Mouse (Mus musculus) liver, embryonic 12.5 days (tissue): ENCODE measurements at regions not wholly inside any gene's neighbourhood (a gene's known extent, or its start where the extent isn't known, plus 50 kb on each side); places are given as distances from the start of the nearest gene placed in this dataset.

ENCODE experiments used
- ATAC-seq: fragments of 200-750 bp; cut with Nextera tagmentation; 2 replicates; pipeline ENCODE4 v1.8.0; 2017; ENCODE audit warnings: moderate number of reproducible peaks, mild to moderate bottlenecking, moderate library complexity
- H3K27ac ChIP-seq: fragments of 300-500 bp; sonication (generic); 2 replicates; pipeline ENCODE4 v1.5.1; 2016; ENCODE audit warnings: mild to moderate bottlenecking
- H3K27me3 ChIP-seq: fragments of 300-500 bp; sonication (generic); replicated peaks from 2 replicates; pipeline ENCODE4 v1.6.1; 2016; ENCODE audit warnings: mild to moderate bottlenecking, moderate library complexity
- H3K36me3 ChIP-seq: fragments of 300-500 bp; sonication (generic); 2 replicates; pipeline ENCODE4 v1.6.1; 2016; ENCODE audit warnings: mild to moderate bottlenecking, moderate library complexity
- H3K4me1 ChIP-seq: fragments of 300-500 bp; sonication (generic); 2 replicates; pipeline ENCODE4 v1.6.1; 2016
- H3K4me2 ChIP-seq: fragments of 300-500 bp; sonication (generic); 2 replicates; pipeline ENCODE4 v1.6.1; 2016; ENCODE audit warnings: mild to moderate bottlenecking, moderate library complexity
- H3K4me3 ChIP-seq: fragments of 300-500 bp; sonication (generic); 2 replicates; pipeline ENCODE4 v1.5.1; 2016; ENCODE audit warnings: mild to moderate bottlenecking, moderate library complexity
- H3K9ac ChIP-seq: fragments of 300-500 bp; sonication (generic); 2 replicates; pipeline ENCODE4 v1.6.1; 2016; ENCODE audit warnings: mild to moderate bottlenecking, moderate library complexity
- H3K9me3 ChIP-seq: fragments of 300-500 bp; sonication (generic); replicated peaks from 2 replicates; pipeline ENCODE4 v1.6.1; 2016; ENCODE audit warnings: mild to moderate bottlenecking, moderate library complexity
- WGBS: fragments of 180-500 bp; shearing (Covaris S2); methylation state at CpG from one replicate; pipeline ENCODE4 v1.1.7; 2016; ENCODE audit not compliant: insufficient replicate concordance; 5-methylcytosine and 5-hydroxymethylcytosine counted together

GRCm38 (mm10) chr16:55735476-55735968 lies 103.2 kb downstream of the Nfkbiz start:
- no peak overlapping the region for H3K4me2 ChIP-seq
- H3K4me3 ChIP-seq, result no peak overlapping the region
- H3K27me3 ChIP-seq, result no peaks in the 10 kb centered on the region
- no peak for ATAC-seq
- no peaks in the 10 kb centered on the region for H3K9me3 ChIP-seq
- H3K4me1 ChIP-seq, result no peaks in the 10 kb centered on the region
- WGBS, result 74% methylated on average over 7 of the region's 7 CpGs
- H3K27ac ChIP-seq, result no peak overlapping the region
- H3K36me3 ChIP-seq, result no peaks in the 10 kb centered on the region
- H3K9ac ChIP-seq, result no peak overlapping the region

GRCm38 (mm10) chr16:55734301-55734700 lies 104.4 kb downstream of the Nfkbiz start:
- Histone ChIP-seq H3K4me1 (no peaks in the 10 kb centered on the region), H3K27ac (no peak overlapping the region), H3K36me3 (no peaks in the 10 kb centered on the region), H3K4me2 (no peak overlapping the region), H3K9me3 (no peaks in the 10 kb centered on the region), H3K9ac (no peak overlapping the region), H3K27me3 (no peaks in the 10 kb centered on the region), H3K4me3 (no peak overlapping the region)
- 75% methylated on average over 11 of the region's 11 CpGs for WGBS
- ATAC-seq, result no peak

- H3K4me2 ChIP-seq, result no peak overlapping the region
- no peaks in the 10 kb centered on the region for H3K9me3 ChIP-seq
- no peak for ATAC-seq
- no peaks in the 10 kb centered on the region for H3K36me3 ChIP-seq
- 67% methylated on average over 4 of the region's 4 CpGs for WGBS
- H3K4me1 ChIP-seq, result no peaks in the 10 kb centered on the region
- H3K27me3 ChIP-seq, result no peaks in the 10 kb centered on the region
- H3K4me3 ChIP-seq, result no peak overlapping the region
- no peak overlapping the region for H3K9ac ChIP-seq
- no peak overlapping the region for H3K27ac ChIP-seq
These were observed 104.9 kb downstream of the Nfkbiz start for GRCm38 (mm10) chr16:55733751-55734150.

- H3K27me3 ChIP-seq, result no peaks in the 10 kb centered on the region
- no peak overlapping the region for H3K4me2 ChIP-seq
- no peak overlapping the region for H3K9ac ChIP-seq
- no peaks in the 10 kb centered on the region for H3K4me1 ChIP-seq
- no peak overlapping the region for H3K27ac ChIP-seq
- WGBS, result 67% methylated on average over 8 of the region's 8 CpGs
- H3K4me3 ChIP-seq, result no peak overlapping the region
- no peaks in the 10 kb centered on the region for H3K9me3 ChIP-seq
- no peak for ATAC-seq
- no peaks in the 10 kb centered on the region for H3K36me3 ChIP-seq
These were observed 107.7 kb downstream of the Nfkbiz start for GRCm38 (mm10) chr16:55731003-55731402.

GRCm38 (mm10) chr16:55726538-55726937 lies 112.2 kb downstream of the Nfkbiz start:
- WGBS, result 44% methylated on average over 3 of the region's 3 CpGs
- no peaks in the 10 kb centered on the region for H3K27me3 ChIP-seq
- no peak overlapping the region for H3K4me3 ChIP-seq
- no peaks in the 10 kb centered on the region for H3K9me3 ChIP-seq
- no peak overlapping the region for H3K9ac ChIP-seq
- no peak overlapping the region for H3K27ac ChIP-seq
- no peak overlapping the region for H3K4me2 ChIP-seq
- H3K36me3 ChIP-seq, result no peaks in the 10 kb centered on the region
- H3K4me1 ChIP-seq, result no peaks in the 10 kb centered on the region
- no peak for ATAC-seq

- Histone ChIP-seq H3K4me1 (no peaks in the 10 kb centered on the region), H3K27me3 (no peaks in the 10 kb centered on the region), H3K9ac (no peak overlapping the region), H3K27ac (no peak overlapping the region), H3K9me3 (no peaks in the 10 kb centered on the region), H3K36me3 (no peaks in the 10 kb centered on the region), H3K4me3 (no peak overlapping the region), H3K4me2 (no peak overlapping the region)
- WGBS, result 21% methylated on average over 3 of the region's 3 CpGs
- ATAC-seq, result no peak
These were observed 118.3 kb downstream of the Nfkbiz start for GRCm38 (mm10) chr16:55720430-55720829.

- Histone ChIP-seq H3K27me3 (no peaks in the 10 kb centered on the region), H3K27ac (no peak overlapping the region), H3K4me2 (no peak overlapping the region), H3K4me1 (no peaks in the 10 kb centered on the region), H3K9me3 (no peaks in the 10 kb centered on the region), H3K9ac (no peak overlapping the region), H3K4me3 (no peak overlapping the region), H3K36me3 (no peaks in the 10 kb centered on the region)
- no peak for ATAC-seq
- WGBS, result 62% methylated on average over 3 of the region's 3 CpGs
These were observed 128.7 kb downstream of the Nfkbiz start for GRCm38 (mm10) chr16:55710017-55710416.

- Histone ChIP-seq H3K4me2 (no peak overlapping the region), H3K4me1 (no peaks in the 10 kb centered on the region), H3K9me3 (no peaks in the 10 kb centered on the region), H3K27me3 (no peaks in the 10 kb centered on the region), H3K4me3 (no peak overlapping the region), H3K27ac (no peak overlapping the region), H3K36me3 (no peaks in the 10 kb centered on the region), H3K9ac (no peak overlapping the region)
- ATAC-seq, result no peak
These were observed 132.2 kb downstream of the Nfkbiz start for GRCm38 (mm10) chr16:55706502-55706901.

GRCm38 (mm10) chr16:55698489-55698892 lies 140.2 kb downstream of the Nfkbiz start:
- Histone ChIP-seq H3K9me3 (no peaks in the 10 kb centered on the region), H3K4me1 (no peaks in the 10 kb centered on the region), H3K27me3 (no peaks in the 10 kb centered on the region), H3K4me2 (no peak overlapping the region), H3K27ac (no peak overlapping the region), H3K4me3 (no peak overlapping the region), H3K36me3 (no peaks in the 10 kb centered on the region), H3K9ac (no peak overlapping the region)
- WGBS, result 38% methylated on average over 3 of the region's 3 CpGs
- ATAC-seq, result peak; percentile 37; the same call in 1 of the 2 replicates

- no peak overlapping the region for H3K4me2 ChIP-seq
- H3K4me3 ChIP-seq, result no peak overlapping the region
- no peak for ATAC-seq
- H3K4me1 ChIP-seq, result no peaks in the 10 kb centered on the region
- WGBS, result 36% methylated on average over 2 of the region's 2 CpGs
- no peak overlapping the region for H3K27ac ChIP-seq
- no peak overlapping the region for H3K9ac ChIP-seq
- H3K27me3 ChIP-seq, result no peaks in the 10 kb centered on the region
- H3K36me3 ChIP-seq, result no peaks in the 10 kb centered on the region
- no peaks in the 10 kb centered on the region for H3K9me3 ChIP-seq
These were observed 147.6 kb downstream of the Nfkbiz start for GRCm38 (mm10) chr16:55691069-55691468.

- ATAC-seq, result no peak
- Histone ChIP-seq H3K27ac (no peak overlapping the region), H3K4me3 (no peak overlapping the region), H3K27me3 (no peaks in the 10 kb centered on the region), H3K36me3 (no peaks in the 10 kb centered on the region), H3K4me2 (no peak overlapping the region), H3K9me3 (no peaks in the 10 kb centered on the region), H3K4me1 (no peaks in the 10 kb centered on the region), H3K9ac (no peak overlapping the region)
- 58% methylated on average over 1 of the region's 1 CpGs for WGBS
These were observed 174.8 kb downstream of the Nfkbiz start for GRCm38 (mm10) chr16:55663946-55664345.

- H3K9me3 ChIP-seq, result no peaks in the 10 kb centered on the region
- H3K27ac ChIP-seq, result no peak overlapping the region
- 35% methylated on average over 3 of the region's 3 CpGs for WGBS
- no peaks in the 10 kb centered on the region for H3K27me3 ChIP-seq
- H3K9ac ChIP-seq, result no peak overlapping the region
- H3K4me1 ChIP-seq, result no peaks in the 10 kb centered on the region
- H3K4me2 ChIP-seq, result no peak overlapping the region
- H3K4me3 ChIP-seq, result no peak overlapping the region
- H3K36me3 ChIP-seq, result no peaks in the 10 kb centered on the region
- no peak for ATAC-seq
These were observed 201.8 kb downstream of the Nfkbiz start for GRCm38 (mm10) chr16:55636667-55637450.

GRCm38 (mm10) chr16:55636224-55636623 lies 202.5 kb downstream of the Nfkbiz start:
- H3K4me2 ChIP-seq, result no peak overlapping the region
- no peak overlapping the region for H3K9ac ChIP-seq
- no peaks in the 10 kb centered on the region for H3K36me3 ChIP-seq
- no peak overlapping the region for H3K4me3 ChIP-seq
- H3K27ac ChIP-seq, result no peak overlapping the region
- no peak for ATAC-seq
- no peaks in the 10 kb centered on the region for H3K27me3 ChIP-seq
- no peaks in the 10 kb centered on the region for H3K4me1 ChIP-seq
- WGBS, result 70% methylated on average over 4 of the region's 4 CpGs
- H3K9me3 ChIP-seq, result no peaks in the 10 kb centered on the region
